Mouse (Mus musculus) spleen, adult 2 months (tissue): ENCODE measurements at regions not wholly inside any gene's neighbourhood (a gene's known extent, or its start where the extent isn't known, plus 50 kb on each side); places are given as distances from the start of the nearest gene placed in this dataset.

Experiments used
- CTCF ChIP-seq: fragments of 200-500 bp; IDR thresholded peaks from 2 replicates; pipeline ENCODE4 v1.5.1; 2011; ENCODE audit warnings: mild to moderate bottlenecking, inconsistent platforms; ENCODE audit not compliant: insufficient read depth, insufficient read length, insufficient replicate concordance; ENCODE audit errors: extremely low read depth
- POLR2A ChIP-seq: fragments of 200-500 bp; IDR thresholded peaks from 2 replicates; pipeline ENCODE4 v1.6.1; 2011; ENCODE audit warnings: low read depth, low read length, inconsistent platforms

GRCm38 (mm10) chr6:66482797-66483196, 52.4 kb upstream of the Mad2l1 start:
- TF ChIP-seq CTCF (no peak), POLR2A (no peak)
